Comparison of ENCODE assay signal across 18 mouse cellular contexts in genomic region chr3:104396736-104397081, GRCm38 (mm10).
DNase-seq lines count a peak whose midpoint lies in the region; ATAC-seq lines count a peak whose summit lies in the region.
"Had no signal": no experiment of that assay in that cellular context is flagged by ENCODE, and none has a peak within 500 bp of the region (broad histone marks: within the 10 kb centered on the region; RNA-seq: fewer than 3 reads in every experiment).

No protein-coding gene starts in this region.

- H3K36me3 ChIP-seq in hindbrain, embryonic 12.5 days: no peaks in the 10 kb centered on the region
- H3K36me3 ChIP-seq in hindbrain, embryonic 10.5 days: no peaks in the 10 kb centered on the region
- H3K36me3 ChIP-seq in hindbrain, embryonic 15.5 days: no peaks in the 10 kb centered on the region
- no peaks in the 10 kb centered on the region for H3K36me3 ChIP-seq in neural tube, embryonic 15.5 days
- no peaks in the 10 kb centered on the region for H3K36me3 ChIP-seq in embryonic facial prominence, embryonic 10.5 days (replicated peaks)
- H3K36me3 ChIP-seq: limb, embryonic 12.5 days; liver, embryonic 12.5 days had no signal

- intact Hi-C loops in heart, postnatal 36 days (cut with DNase I): no loop called here

- H3K27me3 ChIP-seq in hindbrain, embryonic 12.5 days: no peaks in the 10 kb centered on the region
- H3K27me3 ChIP-seq in hindbrain, embryonic 10.5 days (ENCODE audit: insufficient read depth, poor library complexity, severe bottlenecking): no peaks in the 10 kb centered on the region
- H3K27me3 ChIP-seq in hindbrain, embryonic 15.5 days: no peaks in the 10 kb centered on the region
- no peaks in the 10 kb centered on the region for H3K27me3 ChIP-seq in neural tube, embryonic 15.5 days (replicated peaks)
- H3K27me3 ChIP-seq in embryonic facial prominence, embryonic 10.5 days (replicated peaks; ENCODE audit: low read depth, poor library complexity, severe bottlenecking): no peaks in the 10 kb centered on the region
- H3K27me3 ChIP-seq: limb, embryonic 12.5 days; liver, embryonic 12.5 days had no signal

- no peaks in the 10 kb centered on the region for H3K9me3 ChIP-seq in hindbrain, embryonic 12.5 days (replicated peaks)
- no peaks in the 10 kb centered on the region for H3K9me3 ChIP-seq in hindbrain, embryonic 10.5 days
- H3K9me3 ChIP-seq in hindbrain, embryonic 15.5 days: no peaks in the 10 kb centered on the region
- H3K9me3 ChIP-seq in neural tube, embryonic 15.5 days (replicated peaks): no peaks in the 10 kb centered on the region
- H3K9me3 ChIP-seq in embryonic facial prominence, embryonic 10.5 days: no peaks in the 10 kb centered on the region
- H3K9me3 ChIP-seq: limb, embryonic 12.5 days; liver, embryonic 12.5 days had no signal

- H3K27ac ChIP-seq in hindbrain, embryonic 12.5 days: no peak overlapping the region
- no peak overlapping the region for H3K27ac ChIP-seq in hindbrain, embryonic 10.5 days
- H3K27ac ChIP-seq in hindbrain, embryonic 15.5 days (replicated peaks): no peak overlapping the region; the same call in 1 of the 2 replicates
- H3K27ac ChIP-seq in neural tube, embryonic 15.5 days (replicated peaks): 0 out of 2 replicates have a peak overlapping the region, but pooled peaks have one; percentile 14
- H3K27ac ChIP-seq in embryonic facial prominence, embryonic 10.5 days (replicated peaks): no peak overlapping the region
- H3K27ac ChIP-seq: heart, adult 2 months; limb, embryonic 12.5 days; liver, embryonic 12.5 days had no signal

- DNase-seq in hindbrain, embryonic 10.5 days (ENCODE audit: low spot score): no peak
- peak; percentile 54 for DNase-seq in Muller cell, postnatal 12 days (ENCODE audit: inconsistent ontology term)
- no peak for DNase-seq in heart, postnatal 36 days
- DNase-seq in embryonic facial prominence, embryonic 10.5 days (ENCODE audit: low spot score): no peak
- DNase-seq: adrenal gland, adult 8-10 months; B cell, adult 2 months; gastrocnemius, postnatal 25 days; heart, adult 2 months; heart, postnatal 4 days; lung, adult 2 months; right cerebral cortex, postnatal 14 days; spleen, adult 18-20 months had no signal

- peaks cover 11% of the 10 kb centered on the region for H3K4me1 ChIP-seq in hindbrain, embryonic 12.5 days
- peaks cover 13% of the 10 kb centered on the region for H3K4me1 ChIP-seq in hindbrain, embryonic 10.5 days (replicated peaks)
- H3K4me1 ChIP-seq in hindbrain, embryonic 15.5 days (replicated peaks): peaks cover 15% of the 10 kb centered on the region
- peaks cover 11% of the 10 kb centered on the region for H3K4me1 ChIP-seq in neural tube, embryonic 15.5 days
- H3K4me1 ChIP-seq in embryonic facial prominence, embryonic 10.5 days: peaks cover 7% of the 10 kb centered on the region; the same call in 1 of the 2 replicates
- H3K4me1 ChIP-seq: limb, embryonic 12.5 days; liver, embryonic 12.5 days had no signal

- peak overlapping the region; percentile 5; the same call in 1 of the 2 replicates for H3K4me2 ChIP-seq in hindbrain, embryonic 12.5 days (replicated peaks)
- H3K4me2 ChIP-seq in hindbrain, embryonic 15.5 days: peak overlapping the region; percentile 31
- H3K4me2 ChIP-seq in neural tube, embryonic 15.5 days: peak overlapping the region; percentile 17; the same call in 1 of the 2 replicates
- H3K4me2 ChIP-seq: limb, embryonic 12.5 days; liver, embryonic 12.5 days had no signal

- H3K4me3 ChIP-seq in hindbrain, embryonic 12.5 days: no peak overlapping the region
- H3K4me3 ChIP-seq in hindbrain, embryonic 10.5 days: no peak overlapping the region
- H3K4me3 ChIP-seq in hindbrain, embryonic 15.5 days: no peak overlapping the region
- no peak overlapping the region for H3K4me3 ChIP-seq in neural tube, embryonic 15.5 days (replicated peaks)
- no peak overlapping the region for H3K4me3 ChIP-seq in embryonic facial prominence, embryonic 10.5 days
- H3K4me3 ChIP-seq: heart, adult 2 months; limb, embryonic 12.5 days; liver, embryonic 12.5 days had no signal

- H3K9ac ChIP-seq in hindbrain, embryonic 12.5 days: no peak overlapping the region
- H3K9ac ChIP-seq in hindbrain, embryonic 15.5 days: 0 out of 2 replicates have a peak overlapping the region, but pooled peaks have one; percentile 2
- no peak overlapping the region for H3K9ac ChIP-seq in neural tube, embryonic 15.5 days (replicated peaks)
- H3K9ac ChIP-seq: limb, embryonic 12.5 days; liver, embryonic 12.5 days had no signal

- ATAC-seq in hindbrain, embryonic 12.5 days (ENCODE audit: low FRiP score): no peak
- ATAC-seq in hindbrain, embryonic 15.5 days (ENCODE audit: low FRiP score, low read depth): peak; percentile 28; the same call in 1 of the 2 replicates
- ATAC-seq in neural tube, embryonic 15.5 days (ENCODE audit: low FRiP score): peak; percentile 36; the same call in 1 of the 2 replicates
- ATAC-seq: intestine, embryonic 16.5 days; liver, embryonic 12.5 days had no signal

- 35% methylated on average over 3 of the region's 3 CpGs for WGBS in hindbrain, embryonic 12.5 days
- WGBS in hindbrain, embryonic 10.5 days: 45% methylated on average over 3 of the region's 3 CpGs
- 19% methylated on average over 3 of the region's 3 CpGs for WGBS in hindbrain, embryonic 15.5 days
- WGBS in neural tube, embryonic 15.5 days: 37% methylated on average over 3 of the region's 3 CpGs
- WGBS in embryonic facial prominence, embryonic 10.5 days: 52% methylated on average over 3 of the region's 3 CpGs
